Mouse (Mus musculus) bone marrow macrophage, adult 2 months (primary cell): ENCODE measurements around the gene Nccrp1.

ENCODE experiments used
- CTCF ChIP-seq: IDR thresholded peaks from 2 replicates; pipeline ENCODE4 v1.5.1; 2012; ENCODE audit warnings: low read depth, mild to moderate bottlenecking, low read length, moderate library complexity
- POLR2A ChIP-seq: IDR thresholded peaks from 2 replicates; pipeline ENCODE4 v1.6.1; 2012; ENCODE audit warnings: mild to moderate bottlenecking, low read depth, low read length, borderline replicate concordance

GRCm38 (mm10) chr7:28570291-28570981, 23.4 kb upstream of the Nccrp1 start:
- no peak for TF ChIP-seq POLR2A
- TF ChIP-seq CTCF, result no peak
